Mouse (Mus musculus) MEL (cell line): ENCODE data around the gene Scn2b. TPM values are rescaled to one million over a fixed set of nuclear protein-coding genes. Genes with fewer than 3 reads are reported as not detected.

Experiments used
- DNase-seq: peaks from one replicate; pipeline ENCODE4 v3.0.0; 2011; ENCODE audit warnings: low read depth, low spot score
- H3K27ac ChIP-seq: 2 replicates; pipeline ENCODE4 v1.5.1; 2012; ENCODE audit warnings: low read depth, mild to moderate bottlenecking, control low read depth, low read length, moderate library complexity; ENCODE audit not compliant: control insufficient read depth
- H3K27me3 ChIP-seq, 2 experiments: fragments of 150-350 bp in 1 of 2; sonication (generic) in 1 of 2; 2 replicates each; pipeline ENCODE4 v1.6.1; 2012; ENCODE audit warnings: low read length in 2 of 2, mild to moderate bottlenecking in 2 of 2, improper control_type of control experiment in 1 of 2, moderate library complexity in 1 of 2; ENCODE audit not compliant: insufficient read depth in 2 of 2, control insufficient read depth in 1 of 2
- H3K36me3 ChIP-seq, 2 experiments: 2 replicates each; pipeline ENCODE4 v1.6.1; 2012 to 2014; ENCODE audit warnings: low read length in 2 of 2, improper control_type of control experiment in 1 of 2, inconsistent platforms in 1 of 2, mild to moderate bottlenecking in 1 of 2; ENCODE audit not compliant: insufficient read depth in 2 of 2, control insufficient read depth in 1 of 2
- H3K4me1 ChIP-seq, 2 experiments: fragments of 150-350 bp in 1 of 2; sonication (generic) in 1 of 2; 2 replicates each; pipeline ENCODE4 v1.6.1; 2012; ENCODE audit warnings: low read length in 2 of 2, improper control_type of control experiment in 1 of 2, mild to moderate bottlenecking in 1 of 2; ENCODE audit not compliant: insufficient read depth in 2 of 2, control insufficient read depth in 1 of 2
- H3K4me3 ChIP-seq, 2 experiments: fragments of 150-350 bp in 1 of 2; sonication (generic) in 1 of 2; 2 replicates each; pipeline ENCODE4 v1.5.1; 2012; ENCODE audit warnings: low read depth in 2 of 2, low read length in 2 of 2, mild to moderate bottlenecking in 2 of 2, moderate library complexity in 2 of 2, control low read depth in 1 of 2, improper control_type of control experiment in 1 of 2; ENCODE audit not compliant: control insufficient read depth in 1 of 2, insufficient read depth in 1 of 2
- H3K79me2 ChIP-seq: 2 replicates; pipeline ENCODE4 v1.6.1; 2012; ENCODE audit warnings: mild to moderate bottlenecking, low read length, moderate library complexity; ENCODE audit not compliant: control insufficient read depth, poor library complexity, insufficient read depth
- H3K9ac ChIP-seq: 2 replicates; pipeline ENCODE4 v1.6.1; 2012; ENCODE audit warnings: low read depth, mild to moderate bottlenecking, control low read depth, low read length, moderate library complexity; ENCODE audit not compliant: control insufficient read depth, poor library complexity, severe bottlenecking
- H3K9me3 ChIP-seq: fragments of 150-350 bp; sonication (generic); replicated peaks from 2 replicates; pipeline ENCODE4 v1.6.1; 2012; ENCODE audit warnings: mild to moderate bottlenecking, low read length, improper control_type of control experiment, moderate library complexity; ENCODE audit not compliant: insufficient read depth
- BHLHE40 ChIP-seq: IDR thresholded peaks from 2 replicates; pipeline ENCODE4 v1.6.1; 2012; ENCODE audit warnings: low read depth, mild to moderate bottlenecking, inconsistent platforms, low read length, improper control_type of control experiment, borderline replicate concordance
- CTCF ChIP-seq, 3 experiments: IDR thresholded peaks in 2 of 3; conservative IDR thresholded peaks in 1 of 3; 2 replicates each; pipeline ENCODE4 v1.5.1; 2011 to 2012; ENCODE audit warnings: low read length in 3 of 3, low read depth in 2 of 3, mild to moderate bottlenecking in 2 of 3, improper control_type of control experiment in 1 of 3, inconsistent platforms in 1 of 3, mixed read lengths in 1 of 3, moderate library complexity in 1 of 3; ENCODE audit not compliant: control insufficient read depth in 1 of 3, insufficient read depth in 1 of 3, poor library complexity in 1 of 3, severe bottlenecking in 1 of 3
- E2F4 ChIP-seq: IDR thresholded peaks from 2 replicates; pipeline ENCODE4 v1.6.1; 2011; ENCODE audit warnings: low read depth, low read length, improper control_type of control experiment, borderline replicate concordance
- EP300 ChIP-seq, 2 experiments: IDR thresholded peaks; 2 replicates each; pipeline ENCODE4 v1.6.1; 2011; ENCODE audit warnings: improper control_type of control experiment in 2 of 2, low read length in 2 of 2, low read depth in 1 of 2, mild to moderate bottlenecking in 1 of 2
- ETS1 ChIP-seq: IDR thresholded peaks from 2 replicates; pipeline ENCODE4 v1.6.1; 2012; ENCODE audit warnings: low read depth, mild to moderate bottlenecking, inconsistent platforms, low read length, improper control_type of control experiment, moderate library complexity
- GABPA ChIP-seq: IDR thresholded peaks from 2 replicates; pipeline ENCODE4 v1.6.1; 2012; ENCODE audit warnings: low read depth, mild to moderate bottlenecking, inconsistent platforms, low read length, improper control_type of control experiment, moderate library complexity
- GATA1 ChIP-seq: IDR thresholded peaks from 2 replicates; pipeline ENCODE4 v1.6.1; 2011; ENCODE audit warnings: low read depth, low read length, improper control_type of control experiment
- HCFC1 ChIP-seq: IDR thresholded peaks from 2 replicates; pipeline ENCODE4 v1.6.1; 2012; ENCODE audit warnings: low read depth, mild to moderate bottlenecking, inconsistent platforms, low read length, improper control_type of control experiment, moderate library complexity
- JUND ChIP-seq: IDR thresholded peaks from 2 replicates; pipeline ENCODE4 v1.6.1; 2011; ENCODE audit warnings: low read depth, mild to moderate bottlenecking, improper control_type of control experiment, low read length
- MAFK ChIP-seq: IDR thresholded peaks from 2 replicates; pipeline ENCODE4 v1.6.1; 2011; ENCODE audit warnings: low read depth, mild to moderate bottlenecking, low read length, improper control_type of control experiment, borderline replicate concordance
- MAZ ChIP-seq: IDR thresholded peaks from 2 replicates; pipeline ENCODE4 v1.6.1; 2012; ENCODE audit warnings: low read depth, mild to moderate bottlenecking, inconsistent platforms, low read length, improper control_type of control experiment
- MEF2A ChIP-seq: IDR thresholded peaks from 2 replicates; pipeline ENCODE4 v1.6.1; 2014; ENCODE audit warnings: low read depth, mild to moderate bottlenecking, inconsistent platforms, low read length, improper control_type of control experiment; ENCODE audit not compliant: poor library complexity, insufficient replicate concordance, severe bottlenecking; ENCODE audit errors: extremely low read depth
- MXI1 ChIP-seq: IDR thresholded peaks from 2 replicates; pipeline ENCODE4 v1.6.1; 2011; ENCODE audit warnings: mild to moderate bottlenecking, low read depth, low read length, improper control_type of control experiment
- MYC ChIP-seq: IDR thresholded peaks from 2 replicates; pipeline ENCODE4 v1.6.1; 2011; ENCODE audit warnings: low read depth, mild to moderate bottlenecking, low read length, improper control_type of control experiment, moderate library complexity
- NELFE ChIP-seq: IDR thresholded peaks from 2 replicates; pipeline ENCODE4 v1.6.1; 2011; ENCODE audit warnings: low read depth, low read length, improper control_type of control experiment
- NRF1 ChIP-seq: IDR thresholded peaks from 2 replicates; pipeline ENCODE4 v1.6.1; 2014; ENCODE audit warnings: low read depth, mild to moderate bottlenecking, inconsistent platforms, low read length, improper control_type of control experiment, moderate library complexity; ENCODE audit not compliant: poor library complexity, insufficient read depth, severe bottlenecking
- POLR2A ChIP-seq, 2 experiments: IDR thresholded peaks; 2 replicates each; pipeline ENCODE4 v1.6.1; 2011 to 2012; ENCODE audit warnings: low read length in 2 of 2, mild to moderate bottlenecking in 2 of 2, control low read depth in 1 of 2, improper control_type of control experiment in 1 of 2, low read depth in 1 of 2, moderate library complexity in 1 of 2; ENCODE audit not compliant: control insufficient read depth in 1 of 2, insufficient read depth in 1 of 2, poor library complexity in 1 of 2
- POLR2AphosphoS5 ChIP-seq: IDR thresholded peaks from 2 replicates; pipeline ENCODE4 v1.6.1; 2012; ENCODE audit warnings: low read depth, borderline replicate concordance, mild to moderate bottlenecking, inconsistent platforms, low read length, moderate library complexity, mixed read lengths
- RCOR1 ChIP-seq: IDR thresholded peaks from 2 replicates; pipeline ENCODE4 v1.6.1; 2012; ENCODE audit warnings: low read depth, mild to moderate bottlenecking, inconsistent platforms, low read length, improper control_type of control experiment
- SMC3 ChIP-seq: IDR thresholded peaks from 2 replicates; pipeline ENCODE4 v1.6.1; 2011; ENCODE audit warnings: low read depth, low read length, improper control_type of control experiment
- TAL1 ChIP-seq: IDR thresholded peaks from 2 replicates; pipeline ENCODE4 v1.6.1; 2012; ENCODE audit warnings: mild to moderate bottlenecking, inconsistent platforms, low read length, moderate library complexity, mixed read lengths
- TBP ChIP-seq: IDR thresholded peaks from 2 replicates; pipeline ENCODE4 v1.8.0; 2011; ENCODE audit warnings: low read depth, low read length, improper control_type of control experiment
- TCF12 ChIP-seq: IDR thresholded peaks from 2 replicates; pipeline ENCODE4 v1.6.1; 2014; ENCODE audit warnings: low read depth, mild to moderate bottlenecking, inconsistent platforms, low read length, improper control_type of control experiment, moderate library complexity
- UBTF ChIP-seq: IDR thresholded peaks from 2 replicates; pipeline ENCODE4 v1.6.1; 2012; ENCODE audit warnings: low read depth, mild to moderate bottlenecking, inconsistent platforms, low read length, improper control_type of control experiment, moderate library complexity, borderline replicate concordance; ENCODE audit not compliant: insufficient read depth
- USF2 ChIP-seq, 2 experiments: IDR thresholded peaks; 2 replicates each; pipeline ENCODE4 v1.6.1; 2011 to 2012; ENCODE audit warnings: improper control_type of control experiment in 2 of 2, low read length in 2 of 2, borderline replicate concordance in 1 of 2, inconsistent platforms in 1 of 2, low read depth in 1 of 2, mild to moderate bottlenecking in 1 of 2; ENCODE audit not compliant: insufficient read depth in 1 of 2
- ZC3H11A ChIP-seq: IDR thresholded peaks from 2 replicates; pipeline ENCODE4 v1.6.1; 2012; ENCODE audit warnings: low read depth, mild to moderate bottlenecking, inconsistent platforms, low read length, improper control_type of control experiment
- ZKSCAN1 ChIP-seq: IDR thresholded peaks from 2 replicates; pipeline ENCODE4 v1.6.1; 2012; ENCODE audit warnings: low read depth, mild to moderate bottlenecking, inconsistent platforms, low read length, improper control_type of control experiment, moderate library complexity
- ZMIZ1 ChIP-seq: IDR thresholded peaks from 2 replicates; pipeline ENCODE4 v1.6.1; 2012; ENCODE audit warnings: low read depth, mild to moderate bottlenecking, inconsistent platforms, low read length, improper control_type of control experiment, moderate library complexity
- ZNF384 ChIP-seq: IDR thresholded peaks from 2 replicates; pipeline ENCODE4 v1.6.1; 2012; ENCODE audit warnings: low read depth, mild to moderate bottlenecking, inconsistent platforms, low read length, improper control_type of control experiment
- polyA plus RNA-seq, 2 experiments: library from polyadenylated mRNA; stranded (reverse) in 1 of 2; unstranded in 1 of 2; fragments of >175 nt in 1 of 2; fragments of >200 nt in 1 of 2; gene quantifications; 2 replicates each; pipeline versions ENCODE4 v1.2.1 to v1.2.4; 2012; ENCODE audit warnings: low replicate concordance in 2 of 2, low read depth in 1 of 2; ENCODE audit not compliant: insufficient read length in 2 of 2, insufficient read depth in 1 of 2, missing spikeins in 1 of 2
- total RNA-seq: library from RNA; depleted of rRNA; stranded (reverse); fragments of 300-350 nt; gene quantifications from 2 replicates; pipeline ENCODE4 v1.2.3, GENCODE M21; 2012

Scn2b gene
- total and polyA plus RNA-seq, 3 experiments: not detected

DNA sequence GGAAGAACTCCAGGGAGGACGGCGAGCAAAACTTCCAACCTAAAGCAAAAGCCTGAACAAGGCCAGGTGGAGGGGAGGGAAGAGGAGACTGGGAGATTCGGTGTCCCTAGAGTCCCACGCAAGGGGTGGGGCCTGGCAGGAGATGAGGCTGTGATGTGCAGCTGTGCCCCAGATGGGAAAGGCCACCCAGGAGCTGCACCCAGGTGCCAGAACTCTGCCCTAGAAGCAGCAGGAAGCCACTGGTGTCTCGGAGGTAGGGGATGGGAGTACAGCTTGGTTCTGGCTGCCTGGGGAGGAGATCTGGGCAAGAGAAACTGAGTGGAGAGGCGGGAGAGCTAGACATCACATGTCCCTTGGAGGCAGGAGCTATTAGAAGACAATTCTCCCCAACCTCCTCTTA lies 3.4 kb downstream of the Scn2b start:
- no peak overlapping the region for H3K4me3 ChIP-seq
- H3K9ac ChIP-seq: no peak overlapping the region
- peaks cover 0 to 4% of the 10 kb centered on the region in 2 experiments; a peak in 2 of 4 replicates for H3K4me1 ChIP-seq
- H3K27me3 ChIP-seq: peaks cover 3 to 4% of the 10 kb centered on the region in 2 experiments; a peak in 3 of 4 replicates
- TF ChIP-seq ZC3H11A: no peak
- TF ChIP-seq RCOR1: no peak
- TF ChIP-seq POLR2A (IDR thresholded peaks at IDR 0.05; ENCODE audit: control insufficient read depth in 1 of 2, insufficient read depth in 1 of 2, low read depth in 1 of 2, low read length in 2 of 2, poor library complexity in 1 of 2): no peak
- TF ChIP-seq ETS1: no peak
- no peak for TF ChIP-seq TAL1
- no peak for TF ChIP-seq UBTF
- no peak for TF ChIP-seq E2F4
- TF ChIP-seq USF2 (IDR thresholded peaks at IDR 0.05; ENCODE audit: borderline replicate concordance in 1 of 2, insufficient read depth in 1 of 2, low read depth in 1 of 2, low read length in 2 of 2): no peak
- no peak for TF ChIP-seq JUND
- TF ChIP-seq BHLHE40: no peak
- H3K9me3 ChIP-seq: no peaks in the 10 kb centered on the region
- H3K79me2 ChIP-seq: no peaks in the 10 kb centered on the region
- H3K36me3 ChIP-seq: peaks cover 0 to 2% of the 10 kb centered on the region in 2 experiments; a peak in 2 of 4 replicates
- no peak for DNase-seq
- no peak overlapping the region for H3K27ac ChIP-seq

- Histone ChIP-seq H3K36me3 (peaks cover 0 to 2% of the 10 kb centered on the region in 2 experiments; a peak in 2 of 4 replicates), H3K4me1 (peaks cover 0 to 4% of the 10 kb centered on the region in 2 experiments; a peak in 2 of 4 replicates), H3K9ac (peak overlapping the region; percentile 49), H3K27me3 (peaks cover 0 to 2% of the 10 kb centered on the region in 2 experiments; a peak in 3 of 4 replicates), H3K9me3 (no peaks in the 10 kb centered on the region), H3K79me2 (no peaks in the 10 kb centered on the region), H3K4me3 (peak overlapping the region; percentile 33 to 35; a peak in 2 of 4 replicates), H3K27ac (no peak overlapping the region)
- DNase-seq: peak; percentile 89
- TF ChIP-seq ZKSCAN1: no peak
- no peak for TF ChIP-seq TBP
- TF ChIP-seq MAFK: no peak
- TF ChIP-seq POLR2A (IDR thresholded peaks at IDR 0.05; ENCODE audit: control insufficient read depth in 1 of 2, insufficient read depth in 1 of 2, low read depth in 1 of 2, low read length in 2 of 2, poor library complexity in 1 of 2): no peak
- peak; percentile 93 for TF ChIP-seq MYC
- TF ChIP-seq EP300 (IDR thresholded peaks at IDR 0.05; ENCODE audit: low read depth in 1 of 2, low read length in 2 of 2): 0 out of 4 replicates have a peak, but pooled peaks of 1 of the 2 experiments have one; percentile 3
- TF ChIP-seq MXI1: peak; percentile 81
- TF ChIP-seq USF2 (IDR thresholded peaks at IDR 0.05; ENCODE audit: borderline replicate concordance in 1 of 2, insufficient read depth in 1 of 2, low read depth in 1 of 2, low read length in 2 of 2): no peak
- TF ChIP-seq NELFE: no peak
- TF ChIP-seq JUND: no peak
- TF ChIP-seq HCFC1: no peak
- TF ChIP-seq MAZ: no peak
- TF ChIP-seq NRF1: no peak
- TF ChIP-seq SMC3: peak; percentile 93
- no peak for TF ChIP-seq TAL1
- TF ChIP-seq E2F4: no peak
- no peak for TF ChIP-seq GABPA
- TF ChIP-seq ZMIZ1: no peak
- TF ChIP-seq ZC3H11A: peak; percentile 82
- TF ChIP-seq TCF12: peak; percentile 15; the same call in 1 of the 2 replicates
- TF ChIP-seq CTCF (IDR thresholded peaks at IDR 0.05 in 2 of 3, conservative IDR thresholded peaks at IDR 0.05 in 1 of 3; ENCODE audit: control insufficient read depth in 1 of 3, insufficient read depth in 1 of 3, low read depth in 2 of 3, low read length in 3 of 3, poor library complexity in 1 of 3, severe bottlenecking in 1 of 3): peak; percentile 89 to 90 (median 89)
- no peak for TF ChIP-seq BHLHE40
- no peak for TF ChIP-seq MEF2A
- TF ChIP-seq POLR2AphosphoS5: no peak
- TF ChIP-seq GATA1: no peak
- TF ChIP-seq ZNF384: no peak
Measured at GRCm38 (mm10) chr9:45121769-45122168, 4.2 kb downstream of the Scn2b start.
